Mouse (Mus musculus): ENCODE data around the gene Ccpg1os. TPM values are rescaled to one million over a fixed set of nuclear protein-coding genes. Genes with fewer than 3 reads are reported as not detected.

Ccpg1os gene
- 4.8 and 5.4 TPM in 2 replicates for polyA plus RNA-seq (2015; fragmentation: Nextera tagmentation; extraction: Ambion mirVana)

DNA sequence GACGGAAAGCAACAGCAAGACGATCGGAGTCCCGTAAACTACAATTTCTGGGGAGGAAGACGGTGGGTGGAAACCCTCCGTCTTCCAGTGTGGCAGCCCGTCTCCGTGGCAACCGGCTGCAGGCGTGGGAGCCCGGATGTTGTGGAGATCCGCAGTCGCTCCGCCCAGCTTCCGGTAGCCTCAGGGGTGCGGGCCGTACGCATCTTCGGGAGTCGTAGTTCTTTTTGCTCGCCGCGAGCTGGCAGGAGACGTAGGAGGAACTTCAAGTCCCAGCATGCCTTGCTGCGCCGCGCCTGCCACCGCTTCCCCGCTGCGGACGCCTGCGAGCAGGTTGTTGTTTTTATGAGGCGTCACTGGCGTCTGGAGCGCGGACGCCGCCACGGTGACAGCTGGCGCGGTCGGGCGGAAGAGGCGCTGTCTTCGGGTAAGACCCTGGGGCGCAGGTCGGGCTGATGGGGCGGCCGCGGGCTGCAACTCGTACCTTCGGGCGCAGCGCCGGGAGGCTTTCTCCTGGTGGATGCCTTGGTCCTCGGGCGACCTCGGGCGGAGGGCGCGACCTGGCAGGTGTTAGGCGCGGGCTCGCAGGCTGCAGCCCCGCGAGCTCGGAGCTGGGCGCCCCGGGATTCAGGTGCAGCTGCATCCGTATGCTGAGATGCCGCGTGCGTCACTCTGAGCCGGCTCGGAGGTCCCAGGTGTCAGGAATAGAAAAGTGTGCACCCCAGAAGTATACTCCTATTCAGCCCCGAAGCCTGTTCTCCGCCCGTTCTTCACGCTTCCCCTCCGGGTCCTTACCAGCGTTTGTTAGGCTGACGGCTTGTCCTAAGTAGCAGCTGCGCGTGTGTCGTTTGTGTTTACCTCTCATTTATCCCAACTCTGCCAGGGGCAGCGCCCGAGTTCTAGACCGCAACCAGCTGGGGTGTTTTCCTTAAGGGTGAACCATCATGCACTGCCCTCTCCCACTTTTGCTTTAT is at the start of gene Ccpg1os, which contains the start of gene Ccpg1:
Gene Ccpg1os, minus strand, starts transcription at position 133 of the 971 bp plus-strand sequence.
Gene Ccpg1, plus strand, starts transcription at position 180 of the 971 bp plus-strand sequence.
- Histone ChIP-seq H3K27ac (ENCODE audit: low read depth) (peak within 1 kb of the TSS; percentile 82), H3K9me3 (ENCODE audit: low read length) (no peaks in the 10 kb centered on the region), H3K27me3 (ENCODE audit: insufficient read depth, low read length) (no peaks in the 10 kb centered on the region), H3K4me2 (ENCODE audit: low read depth, low read length) (peak within 1 kb of the TSS; percentile 88), H3K4me1 (ENCODE audit: insufficient read depth) (peaks cover 20% of the 10 kb centered on the region), H3K9ac (replicated peaks) (peak within 1 kb of the TSS; percentile 70), H3K4me3 (ENCODE audit: low read depth, low read length) (peak within 1 kb of the TSS; percentile 63), H3K36me3 (replicated peaks; ENCODE audit: insufficient read depth, low read length) (no peaks in the 10 kb centered on the region)
- ATAC-seq (peak; percentile 99), DNase-seq (peak; percentile 96)
- TF ChIP-seq EP300 (IDR thresholded peaks at IDR 0.05; ENCODE audit: low read depth), result no peak; the same call in 1 of the 2 replicates
- peak; percentile 37 for TF ChIP-seq CTCF (IDR thresholded peaks at IDR 0.05; ENCODE audit: low read depth)
- WGBS (ENCODE audit: insufficient replicate concordance), result under 1% methylated on average over 81 of the region's 88 CpGs

GRCm38 (mm10) chr9:73033406-73033805 is 48.2 kb upstream of the Ccpg1os start:
- Histone ChIP-seq H3K27ac (ENCODE audit: low read depth) (no peak overlapping the region), H3K4me2 (ENCODE audit: low read depth, low read length) (no peak overlapping the region), H3K4me1 (ENCODE audit: insufficient read depth) (no peaks in the 10 kb centered on the region), H3K9ac (replicated peaks) (no peak overlapping the region), H3K9me3 (ENCODE audit: low read length) (no peaks in the 10 kb centered on the region), H3K27me3 (ENCODE audit: insufficient read depth, low read length) (no peaks in the 10 kb centered on the region), H3K4me3 (ENCODE audit: low read depth, low read length) (no peak overlapping the region), H3K36me3 (replicated peaks; ENCODE audit: insufficient read depth, low read length) (peaks cover 27% of the 10 kb centered on the region; the same call in 1 of the 2 replicates)
- TF ChIP-seq CTCF (IDR thresholded peaks at IDR 0.05; ENCODE audit: low read depth), result peak; percentile 35
- no peak for TF ChIP-seq EP300 (IDR thresholded peaks at IDR 0.05; ENCODE audit: low read depth)
- 87% methylated on average over 1 of the region's 1 CpGs for WGBS (ENCODE audit: insufficient replicate concordance)
- ATAC-seq, result no peak
- no peak for DNase-seq

GRCm38 (mm10) chr9:73031421-73031820 is 46.2 kb upstream of the Ccpg1os start:
- 0 out of 2 replicates have a peak overlapping the region, but pooled peaks have one; percentile 22 for H3K27ac ChIP-seq (ENCODE audit: low read depth)
- TF ChIP-seq CTCF (IDR thresholded peaks at IDR 0.05; ENCODE audit: low read depth) (no peak), EP300 (IDR thresholded peaks at IDR 0.05; ENCODE audit: low read depth) (no peak)
- WGBS (ENCODE audit: insufficient replicate concordance), result 69% methylated on average over 4 of the region's 4 CpGs
- no peaks in the 10 kb centered on the region for H3K4me1 ChIP-seq (ENCODE audit: insufficient read depth)
- no peaks in the 10 kb centered on the region for H3K9me3 ChIP-seq (ENCODE audit: low read length)
- no peaks in the 10 kb centered on the region for H3K27me3 ChIP-seq (ENCODE audit: insufficient read depth, low read length)
- no peak overlapping the region for H3K4me2 ChIP-seq (ENCODE audit: low read depth, low read length)
- no peak overlapping the region for H3K9ac ChIP-seq (replicated peaks)
- H3K36me3 ChIP-seq (replicated peaks; ENCODE audit: insufficient read depth, low read length), result peaks cover 27% of the 10 kb centered on the region; the same call in 1 of the 2 replicates
- ATAC-seq (no peak), DNase-seq (no peak)
- no peak overlapping the region for H3K4me3 ChIP-seq (ENCODE audit: low read depth, low read length)

- TF ChIP-seq CTCF (IDR thresholded peaks at IDR 0.05; ENCODE audit: low read depth) (no peak), EP300 (IDR thresholded peaks at IDR 0.05; ENCODE audit: low read depth) (no peak)
- no peak overlapping the region for H3K9ac ChIP-seq (replicated peaks)
- ATAC-seq, result no peak
- no peak overlapping the region for H3K27ac ChIP-seq (ENCODE audit: low read depth)
- no peaks in the 10 kb centered on the region for H3K4me1 ChIP-seq (ENCODE audit: insufficient read depth)
- DNase-seq, result no peak
- H3K9me3 ChIP-seq (ENCODE audit: low read length), result no peaks in the 10 kb centered on the region
- H3K27me3 ChIP-seq (ENCODE audit: insufficient read depth, low read length), result no peaks in the 10 kb centered on the region
- no peak overlapping the region for H3K4me2 ChIP-seq (ENCODE audit: low read depth, low read length)
- 74% methylated on average over 1 of the region's 1 CpGs for WGBS (ENCODE audit: insufficient replicate concordance)
- H3K36me3 ChIP-seq (replicated peaks; ENCODE audit: insufficient read depth, low read length), result peaks cover 27% of the 10 kb centered on the region; the same call in 1 of the 2 replicates
- H3K4me3 ChIP-seq (ENCODE audit: low read depth, low read length), result no peak overlapping the region
Measured at GRCm38 (mm10) chr9:73030443-73030842, 45.3 kb upstream of the Ccpg1os start.

GRCm38 (mm10) chr9:73025818-73026636 is 40.8 kb upstream of the Ccpg1os start:
- no peak for ATAC-seq
- no peak overlapping the region for H3K27ac ChIP-seq (ENCODE audit: low read depth)
- H3K9me3 ChIP-seq (ENCODE audit: low read length), result no peaks in the 10 kb centered on the region
- no peak for DNase-seq
- peaks cover 19% of the 10 kb centered on the region for H3K36me3 ChIP-seq (replicated peaks; ENCODE audit: insufficient read depth, low read length)
- no peak overlapping the region for H3K9ac ChIP-seq (replicated peaks)
- H3K27me3 ChIP-seq (ENCODE audit: insufficient read depth, low read length), result no peaks in the 10 kb centered on the region
- H3K4me3 ChIP-seq (ENCODE audit: low read depth, low read length), result no peak overlapping the region
- H3K4me2 ChIP-seq (ENCODE audit: low read depth, low read length), result no peak overlapping the region
- TF ChIP-seq CTCF (IDR thresholded peaks at IDR 0.05; ENCODE audit: low read depth) (no peak), EP300 (IDR thresholded peaks at IDR 0.05; ENCODE audit: low read depth) (no peak)
- 56% methylated on average over 17 of the region's 17 CpGs for WGBS (ENCODE audit: insufficient replicate concordance)
- no peaks in the 10 kb centered on the region for H3K4me1 ChIP-seq (ENCODE audit: insufficient read depth)

Measured in liver, postnatal 0 days (tissue).